9 mouse cellular contexts compared by ENCODE assay signal in the genomic region with DNA sequence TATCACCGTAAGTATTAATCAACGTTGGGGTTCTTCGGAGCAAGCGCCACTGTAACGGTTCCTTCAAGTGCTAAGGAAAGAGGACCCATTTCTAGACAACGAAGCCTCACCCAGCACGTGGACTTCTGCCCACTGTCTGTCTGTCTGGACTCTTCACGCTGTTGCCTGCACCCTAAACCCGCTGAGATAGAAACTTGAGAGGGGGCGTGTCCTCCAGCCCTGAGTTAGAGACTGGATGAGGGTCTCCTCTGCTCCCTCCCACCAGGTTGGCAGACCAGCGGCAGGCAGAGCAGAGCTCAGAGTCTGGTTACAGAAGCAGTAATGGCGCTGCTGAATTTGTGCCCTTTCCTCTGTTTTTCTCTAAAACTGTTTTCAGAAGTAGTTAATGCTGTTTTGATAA. TPM values are rescaled to one million over a fixed set of nuclear protein-coding genes. Genes with fewer than 3 reads are reported as not detected.
DNase-seq lines count a peak whose midpoint lies in the region; ATAC-seq and TF ChIP-seq lines count a peak whose summit lies in the region.
"Had no signal": no experiment of that assay in that cellular context is flagged by ENCODE, and none has a peak within 500 bp of the region (broad histone marks: within the 10 kb centered on the region; RNA-seq: fewer than 3 reads in every experiment).

No protein-coding gene starts in this region.

- no peaks in the 10 kb centered on the region for H3K36me3 ChIP-seq in lung, postnatal 0 days (ENCODE audit: insufficient read depth, low read length)
- H3K36me3 ChIP-seq in forebrain, embryonic 16.5 days (ENCODE audit: control insufficient read depth, insufficient read depth) = no peaks in the 10 kb centered on the region
- no peaks in the 10 kb centered on the region for H3K36me3 ChIP-seq in liver, embryonic 12.5 days
- H3K36me3 ChIP-seq in stomach, postnatal 0 days (ENCODE audit: control insufficient read depth, insufficient read depth, low read length) = no peaks in the 10 kb centered on the region

- H3K27me3 ChIP-seq in lung, postnatal 0 days (replicated peaks; ENCODE audit: insufficient read depth, low read length) = no peaks in the 10 kb centered on the region
- no peaks in the 10 kb centered on the region for H3K27me3 ChIP-seq in forebrain, embryonic 16.5 days (replicated peaks; ENCODE audit: control insufficient read depth, insufficient read depth, low read length)
- peaks cover 24% of the 10 kb centered on the region for H3K27me3 ChIP-seq in liver, embryonic 12.5 days (replicated peaks)
- H3K27me3 ChIP-seq in stomach, postnatal 0 days (ENCODE audit: control insufficient read depth, insufficient read depth, low read length) = no peaks in the 10 kb centered on the region
- H3K27me3 ChIP-seq: Patski had no signal

- TF ChIP-seq CTCF in lung, postnatal 0 days (IDR thresholded peaks at IDR 0.05) = no peak
- no peak for TF ChIP-seq CTCF in stomach, postnatal 0 days (IDR thresholded peaks at IDR 0.05; ENCODE audit: low read depth)

- no peaks in the 10 kb centered on the region for H3K9me3 ChIP-seq in lung, postnatal 0 days (ENCODE audit: low read length)
- H3K9me3 ChIP-seq in forebrain, embryonic 16.5 days (ENCODE audit: control insufficient read depth, low read length) = no peaks in the 10 kb centered on the region
- no peaks in the 10 kb centered on the region for H3K9me3 ChIP-seq in liver, embryonic 12.5 days (replicated peaks)
- no peaks in the 10 kb centered on the region for H3K9me3 ChIP-seq in stomach, postnatal 0 days (ENCODE audit: control insufficient read depth, low read length)

- H3K4me2 ChIP-seq in lung, postnatal 0 days (replicated peaks; ENCODE audit: low read depth, low read length) = no peak overlapping the region
- H3K4me2 ChIP-seq in forebrain, embryonic 16.5 days (ENCODE audit: low read length) = peak overlapping the region; percentile 36
- H3K4me2 ChIP-seq in liver, embryonic 12.5 days = peak overlapping the region; percentile 31
- H3K4me2 ChIP-seq in stomach, postnatal 0 days (replicated peaks; ENCODE audit: low read depth) = peak overlapping the region; percentile 36

- peaks cover 14% of the 10 kb centered on the region; the same call in 1 of the 2 replicates for H3K4me1 ChIP-seq in lung, postnatal 0 days (ENCODE audit: insufficient read depth, low read depth, low read length)
- peaks cover 25% of the 10 kb centered on the region for H3K4me1 ChIP-seq in forebrain, embryonic 16.5 days (replicated peaks; ENCODE audit: control insufficient read depth, insufficient read depth, low read length)
- H3K4me1 ChIP-seq in liver, embryonic 12.5 days = peaks cover 13% of the 10 kb centered on the region
- peaks cover 8% of the 10 kb centered on the region; the same call in 1 of the 2 replicates for H3K4me1 ChIP-seq in stomach, postnatal 0 days (replicated peaks; ENCODE audit: control insufficient read depth, insufficient read depth)

- ATAC-seq in lung, postnatal 0 days = no peak
- peak; percentile 45; the same call in 1 of the 2 replicates for ATAC-seq in forebrain, embryonic 16.5 days
- ATAC-seq in liver, embryonic 12.5 days = no peak
- ATAC-seq in stomach, postnatal 0 days (ENCODE audit: low FRiP score, low TSS enrichment) = no peak
- ATAC-seq: Patski had no signal

- DNase-seq in lung, postnatal 0 days (ENCODE audit: low spot score) = peak; percentile 37
- no peak for DNase-seq in lung, adult 18-20 months
- DNase-seq in stomach, postnatal 0 days (ENCODE audit: low spot score) = no peak
- no peak for DNase-seq in MN1 (ENCODE audit: low spot score)
- DNase-seq in T-cell, adult 2 months (ENCODE audit: low spot score) = no peak
- DNase-seq in adrenal gland, postnatal 25 days = no peak

- WGBS in lung, postnatal 0 days = 12% methylated on average over 12 of the region's 12 CpGs
- WGBS in forebrain, embryonic 16.5 days = 16% methylated on average over 12 of the region's 12 CpGs
- 10% methylated on average over 12 of the region's 12 CpGs for WGBS in liver, embryonic 12.5 days (ENCODE audit: insufficient replicate concordance)
- WGBS in stomach, postnatal 0 days = 16% methylated on average over 12 of the region's 12 CpGs

- no peak for TF ChIP-seq EP300 in lung, postnatal 0 days (IDR thresholded peaks at IDR 0.05)
- no peak for TF ChIP-seq EP300 in stomach, postnatal 0 days (optimal IDR thresholded peaks at IDR 0.05)

- no peak overlapping the region for H3K4me3 ChIP-seq in lung, postnatal 0 days (ENCODE audit: low read depth, low read length)
- 0 out of 2 replicates have a peak overlapping the region, but pooled peaks have one; percentile 13 for H3K4me3 ChIP-seq in forebrain, embryonic 16.5 days (replicated peaks; ENCODE audit: low read length)
- H3K4me3 ChIP-seq in liver, embryonic 12.5 days = no peak overlapping the region
- H3K4me3 ChIP-seq in stomach, postnatal 0 days (ENCODE audit: low read depth, low read length) = peak overlapping the region; percentile 8; the same call in 1 of the 2 replicates

- H3K27ac ChIP-seq in lung, postnatal 0 days (ENCODE audit: low read length) = 0 out of 2 replicates have a peak overlapping the region, but pooled peaks have one; percentile 51
- H3K27ac ChIP-seq in forebrain, embryonic 16.5 days (ENCODE audit: low read length) = no peak overlapping the region
- no peak overlapping the region for H3K27ac ChIP-seq in liver, embryonic 12.5 days
- peak overlapping the region; percentile 35; the same call in 1 of the 2 replicates for H3K27ac ChIP-seq in stomach, postnatal 0 days (replicated peaks)

- H3K9ac ChIP-seq in lung, postnatal 0 days (replicated peaks; ENCODE audit: low read depth) = no peak overlapping the region
- H3K9ac ChIP-seq in forebrain, embryonic 16.5 days (replicated peaks; ENCODE audit: low read depth, low read length) = no peak overlapping the region
- no peak overlapping the region for H3K9ac ChIP-seq in liver, embryonic 12.5 days
- no peak overlapping the region for H3K9ac ChIP-seq in stomach, postnatal 0 days (ENCODE audit: low read length)

RNA-seq across cellular contexts. Expression of gene Chrna1, which starts 10.0 kb away (rescaled TPM):
- 0.07 and 0.12 TPM in 2 replicates for polyA plus RNA-seq in lung, postnatal 0 days (2015; fragmentation: Nextera tagmentation; extraction: Ambion mirVana)
- 0.09 and 0.10 TPM in 2 replicates for polyA plus RNA-seq in forebrain, embryonic 16.5 days (2015; fragmentation: Nextera tagmentation; extraction: Ambion mirVana)
- polyA plus RNA-seq in liver, embryonic 12.5 days (2016; fragmentation: Nextera tagmentation; extraction: Ambion mirVana) = 0.29 and 0.50 TPM in 2 replicates
- 0.36 and 0.59 TPM in 2 replicates for polyA plus RNA-seq in stomach, postnatal 0 days (2015; fragmentation: Nextera tagmentation; extraction: Ambion mirVana)
- total RNA-seq in adrenal gland, postnatal 25 days (2021) = not detected in 2 replicates

Comparison
In these comparisons a context has a peak if more than half of its experiments do, and no peak if none do; other contexts are left out.
1. H3K27ac ChIP-seq: peak in lung, postnatal 0 days (single experiment) and stomach, postnatal 0 days (single experiment); none in forebrain, embryonic 16.5 days (single experiment) and liver, embryonic 12.5 days (single experiment).
2. H3K4me3 ChIP-seq: peak in forebrain, embryonic 16.5 days (single experiment) and stomach, postnatal 0 days (single experiment); none in lung, postnatal 0 days (single experiment) and liver, embryonic 12.5 days (single experiment).